Mouse (Mus musculus): ENCODE measurements around the gene Msto1.
A peak's percentile ranks its signal among the peaks of the same experiment; 100 is the strongest.
"Not testable (repeated sequence)": the region's sequence is repeated elsewhere in the genome, so short reads cannot be mapped to it uniquely, and the experiment has no call there.

Gene Msto1

GRCm38 (mm10) chr3:88913511-88914383 lies at the start of gene Msto1:
Gene Msto1, minus strand, starts transcription at chr3:88913999.
- peak; percentile 92 for DNase-seq (ENCODE audit: low read depth, low spot score)

GRCm38 (mm10) chr3:88963211-88963610 lies 49.4 kb upstream of the Msto1 start:
- not testable (repeated sequence) for DNase-seq (ENCODE audit: low read depth, low spot score)

GRCm38 (mm10) chr3:88953736-88954135 lies 39.9 kb upstream of the Msto1 start:
- DNase-seq (ENCODE audit: low read depth, low spot score) = no peak

GRCm38 (mm10) chr3:88953246-88953645 lies 39.4 kb upstream of the Msto1 start:
- DNase-seq (ENCODE audit: low read depth, low spot score) = no peak

GRCm38 (mm10) chr3:88951327-88951800 lies 37.6 kb upstream of the Msto1 start:
- DNase-seq (ENCODE audit: low read depth, low spot score) = no peak

GRCm38 (mm10) chr3:88950576-88951326 lies 37.0 kb upstream of the Msto1 start, which contains the start of the genes Ash1l and Dap3:
Gene Ash1l, plus strand, starts transcription at chr3:88950622.
Gene Dap3, minus strand, starts transcription at chr3:88951181.
- DNase-seq (ENCODE audit: low read depth, low spot score) = peak; percentile 86

GRCm38 (mm10) chr3:88949786-88950575 lies 36.2 kb upstream of the Msto1 start:
- DNase-seq (ENCODE audit: low read depth, low spot score) = peak; percentile 85

GRCm38 (mm10) chr3:88944109-88944508 lies 30.3 kb upstream of the Msto1 start:
- no peak for DNase-seq (ENCODE audit: low read depth, low spot score)

GRCm38 (mm10) chr3:88942316-88942880 lies 28.6 kb upstream of the Msto1 start:
- DNase-seq (ENCODE audit: low read depth, low spot score) = no peak

GRCm38 (mm10) chr3:88939749-88940148 lies 25.9 kb upstream of the Msto1 start:
- peak; percentile 86 for DNase-seq (ENCODE audit: low read depth, low spot score)

- DNase-seq (ENCODE audit: low read depth, low spot score) = peak; percentile 49
These were observed 25.3 kb upstream of the Msto1 start for GRCm38 (mm10) chr3:88939071-88939470.

GRCm38 (mm10) chr3:88929501-88929900 lies 15.7 kb upstream of the Msto1 start:
- no peak for DNase-seq (ENCODE audit: low read depth, low spot score)

- DNase-seq (ENCODE audit: low read depth, low spot score) = no peak
These were observed 11.9 kb upstream of the Msto1 start for GRCm38 (mm10) chr3:88925651-88926050.

- no peak for DNase-seq (ENCODE audit: low read depth, low spot score)
These were observed 10.3 kb upstream of the Msto1 start for GRCm38 (mm10) chr3:88923989-88924591.

- DNase-seq (ENCODE audit: low read depth, low spot score) = no peak
These were observed 7.6 kb upstream of the Msto1 start for GRCm38 (mm10) chr3:88921411-88921810.

- DNase-seq (ENCODE audit: low read depth, low spot score) = no peak
These were observed 5.2 kb upstream of the Msto1 start for GRCm38 (mm10) chr3:88918981-88919380.

- no peak for DNase-seq (ENCODE audit: low read depth, low spot score)
These were observed 598 bp upstream of the Msto1 start for GRCm38 (mm10) chr3:88914384-88914810.

GRCm38 (mm10) chr3:88912585-88912984 lies 1.2 kb downstream of the Msto1 start:
- no peak for DNase-seq (ENCODE audit: low read depth, low spot score)

GRCm38 (mm10) chr3:88906393-88907159 lies 7.2 kb downstream of the Msto1 start:
- DNase-seq (ENCODE audit: low read depth, low spot score) = no peak

- no peak for DNase-seq (ENCODE audit: low read depth, low spot score)
These were observed 8.1 kb downstream of the Msto1 start for GRCm38 (mm10) chr3:88905741-88906140.

Data from ES-CJ7 (cell line).